Mouse (Mus musculus) midbrain, embryonic 15.5 days (tissue): ENCODE results near the gene Tbc1d14. TPM values are rescaled to one million over a fixed set of nuclear protein-coding genes. Genes with fewer than 3 reads are reported as not detected.

Experiments used
- ATAC-seq: fragments of 200-750 bp; cut with Nextera tagmentation; replicated peaks from 2 replicates; pipeline ENCODE4 v1.8.0; 2017; ENCODE audit warnings: moderate TSS enrichment
- H3K27ac ChIP-seq: fragments of 300-500 bp; sonication (generic); 2 replicates; pipeline ENCODE4 v1.5.1; 2015; ENCODE audit warnings: mild to moderate bottlenecking, inconsistent platforms
- H3K27me3 ChIP-seq: fragments of 300-500 bp; sonication (generic); replicated peaks from 2 replicates; pipeline ENCODE4 v1.6.1; 2015; ENCODE audit warnings: inconsistent platforms
- H3K36me3 ChIP-seq: fragments of 300-500 bp; sonication (generic); replicated peaks from 2 replicates; pipeline ENCODE4 v1.6.1; 2015; ENCODE audit warnings: inconsistent platforms
- H3K4me1 ChIP-seq: fragments of 300-500 bp; sonication (generic); 2 replicates; pipeline ENCODE4 v1.6.1; 2015; ENCODE audit warnings: inconsistent platforms
- H3K4me2 ChIP-seq: fragments of 300-500 bp; sonication (generic); 2 replicates; pipeline ENCODE4 v1.6.1; 2015; ENCODE audit warnings: inconsistent platforms, mild to moderate bottlenecking, moderate library complexity
- H3K4me3 ChIP-seq: fragments of 300-500 bp; sonication (generic); 2 replicates; pipeline ENCODE4 v1.5.1; 2015; ENCODE audit warnings: mild to moderate bottlenecking, inconsistent platforms
- H3K9ac ChIP-seq: fragments of 300-500 bp; sonication (generic); 2 replicates; pipeline ENCODE4 v1.6.1; 2015; ENCODE audit warnings: mild to moderate bottlenecking, inconsistent platforms
- H3K9me3 ChIP-seq: fragments of 300-500 bp; sonication (generic); 2 replicates; pipeline ENCODE4 v1.6.1; 2016; ENCODE audit warnings: inconsistent platforms
- WGBS: fragments of 180-500 bp; shearing (Covaris S2); methylation state at CpG from one replicate; pipeline ENCODE4 v1.1.7; 2015; ENCODE audit warnings: mixed read lengths; 5-methylcytosine and 5-hydroxymethylcytosine counted together
- polyA plus RNA-seq: library from polyadenylated mRNA; unstranded; fragments of >200 nt; fragmentation: Nextera tagmentation; extraction: Ambion mirVana; gene quantifications from 2 replicates; pipeline ENCODE4 v1.2.1, GENCODE M21; 2015

The Tbc1d14 gene
- polyA plus RNA-seq, 1 experiment from 2014 or later, result 75.0 TPM

- Histone ChIP-seq H3K4me3 (no peak overlapping the region), H3K9ac (no peak overlapping the region), H3K4me2 (no peak overlapping the region), H3K27ac (no peak overlapping the region), H3K27me3 (no peaks in the 10 kb centered on the region), H3K9me3 (no peaks in the 10 kb centered on the region), H3K4me1 (no peaks in the 10 kb centered on the region), H3K36me3 (no peaks in the 10 kb centered on the region)
- 85% methylated on average over 1 of the region's 1 CpGs for WGBS
- ATAC-seq, result no peak
These were observed 48.3 kb downstream of the Tbc1d14 start for GRCm38 (mm10) chr5:36544765-36545164.

- Histone ChIP-seq H3K4me3 (no peak overlapping the region), H3K4me2 (no peak overlapping the region), H3K27ac (no peak overlapping the region), H3K9ac (no peak overlapping the region), H3K27me3 (no peaks in the 10 kb centered on the region), H3K9me3 (no peaks in the 10 kb centered on the region), H3K4me1 (no peaks in the 10 kb centered on the region), H3K36me3 (no peaks in the 10 kb centered on the region)
- 94% methylated on average over 2 of the region's 2 CpGs for WGBS
- no peak for ATAC-seq
These were observed 52.1 kb downstream of the Tbc1d14 start for GRCm38 (mm10) chr5:36540928-36541327.

GRCm38 (mm10) chr5:36538576-36539187, 54.4 kb downstream of the Tbc1d14 start:
- Histone ChIP-seq H3K9ac (no peak overlapping the region), H3K36me3 (no peaks in the 10 kb centered on the region), H3K9me3 (no peaks in the 10 kb centered on the region), H3K4me3 (no peak overlapping the region), H3K27ac (no peak overlapping the region), H3K4me1 (no peaks in the 10 kb centered on the region), H3K4me2 (no peak overlapping the region), H3K27me3 (no peaks in the 10 kb centered on the region)
- ATAC-seq, result no peak
- 53% methylated on average over 4 of the region's 4 CpGs for WGBS

GRCm38 (mm10) chr5:36536424-36536823, 56.7 kb downstream of the Tbc1d14 start:
- no peak overlapping the region for H3K27ac ChIP-seq
- no peaks in the 10 kb centered on the region for H3K9me3 ChIP-seq
- no peak overlapping the region for H3K9ac ChIP-seq
- H3K36me3 ChIP-seq, result no peaks in the 10 kb centered on the region
- H3K4me3 ChIP-seq, result no peak overlapping the region
- no peaks in the 10 kb centered on the region for H3K4me1 ChIP-seq
- 93% methylated on average over 3 of the region's 3 CpGs for WGBS
- ATAC-seq, result no peak
- no peak overlapping the region for H3K4me2 ChIP-seq
- H3K27me3 ChIP-seq, result no peaks in the 10 kb centered on the region

GRCm38 (mm10) chr5:36535438-36536176, 57.5 kb downstream of the Tbc1d14 start:
- Histone ChIP-seq H3K27ac (no peak overlapping the region), H3K4me1 (peaks cover 4% of the 10 kb centered on the region; the same call in 1 of the 2 replicates), H3K4me2 (no peak overlapping the region), H3K4me3 (no peak overlapping the region), H3K9ac (no peak overlapping the region), H3K36me3 (no peaks in the 10 kb centered on the region), H3K27me3 (no peaks in the 10 kb centered on the region), H3K9me3 (no peaks in the 10 kb centered on the region)
- no peak for ATAC-seq
- 84% methylated on average over 6 of the region's 6 CpGs for WGBS

GRCm38 (mm10) chr5:36534455-36535030, 58.5 kb downstream of the Tbc1d14 start:
- no peak overlapping the region for H3K4me2 ChIP-seq
- H3K9ac ChIP-seq, result no peak overlapping the region
- H3K4me3 ChIP-seq, result no peak overlapping the region
- no peaks in the 10 kb centered on the region for H3K36me3 ChIP-seq
- H3K9me3 ChIP-seq, result no peaks in the 10 kb centered on the region
- WGBS, result 89% methylated on average over 6 of the region's 6 CpGs
- no peak overlapping the region for H3K27ac ChIP-seq
- peaks cover 10% of the 10 kb centered on the region for H3K4me1 ChIP-seq
- H3K27me3 ChIP-seq, result no peaks in the 10 kb centered on the region
- ATAC-seq, result no peak

- Histone ChIP-seq H3K9me3 (no peaks in the 10 kb centered on the region), H3K27ac (peak overlapping the region; percentile 87), H3K4me1 (peaks cover 31% of the 10 kb centered on the region), H3K27me3 (no peaks in the 10 kb centered on the region), H3K4me2 (peak overlapping the region; percentile 69), H3K36me3 (no peaks in the 10 kb centered on the region), H3K4me3 (peak overlapping the region; percentile 69), H3K9ac (peak overlapping the region; percentile 81)
- WGBS, result 0% methylated on average over 28 of the region's 28 CpGs
- peak; percentile 98 for ATAC-seq
These were observed 62.8 kb downstream of the Tbc1d14 start for GRCm38 (mm10) chr5:36530129-36530751.

GRCm38 (mm10) chr5:36529698-36530097, 63.4 kb downstream of the Tbc1d14 start:
- ATAC-seq, result no peak
- H3K4me1 ChIP-seq, result peaks cover 31% of the 10 kb centered on the region
- WGBS, result 9% methylated on average over 5 of the region's 5 CpGs

GRCm38 (mm10) chr5:36526921-36527320, 66.2 kb downstream of the Tbc1d14 start:
- peaks cover 31% of the 10 kb centered on the region for H3K4me1 ChIP-seq
- no peak overlapping the region for H3K4me2 ChIP-seq
- no peak overlapping the region for H3K27ac ChIP-seq
- H3K4me3 ChIP-seq, result no peak overlapping the region
- no peaks in the 10 kb centered on the region for H3K27me3 ChIP-seq
- H3K36me3 ChIP-seq, result peaks cover 12% of the 10 kb centered on the region
- H3K9ac ChIP-seq, result no peak overlapping the region
- no peak for ATAC-seq
- no peaks in the 10 kb centered on the region for H3K9me3 ChIP-seq
- 86% methylated on average over 2 of the region's 2 CpGs for WGBS

More at GRCm38 (mm10) chr5:36529698-36530097, 63.4 kb downstream of the Tbc1d14 start:
- Histone ChIP-seq H3K4me2 (peak overlapping the region; percentile 69), H3K27me3 (no peaks in the 10 kb centered on the region), H3K27ac (peak overlapping the region; percentile 87), H3K36me3 (no peaks in the 10 kb centered on the region), H3K4me3 (peak overlapping the region; percentile 69), H3K9me3 (no peaks in the 10 kb centered on the region), H3K9ac (peak overlapping the region; percentile 81)

- Histone ChIP-seq H3K9me3 (no peaks in the 10 kb centered on the region), H3K27me3 (no peaks in the 10 kb centered on the region), H3K4me3 (no peak overlapping the region), H3K9ac (no peak overlapping the region), H3K4me1 (peaks cover 31% of the 10 kb centered on the region), H3K4me2 (no peak overlapping the region), H3K36me3 (peaks cover 18% of the 10 kb centered on the region), H3K27ac (no peak overlapping the region)
- 88% methylated on average over 5 of the region's 5 CpGs for WGBS
- no peak for ATAC-seq
These were observed 66.8 kb downstream of the Tbc1d14 start for GRCm38 (mm10) chr5:36526274-36526673.

- peaks cover 26% of the 10 kb centered on the region for H3K36me3 ChIP-seq
- H3K27me3 ChIP-seq, result no peaks in the 10 kb centered on the region
- no peak overlapping the region for H3K4me2 ChIP-seq
- H3K9ac ChIP-seq, result no peak overlapping the region
- WGBS, result 68% methylated on average over 2 of the region's 2 CpGs
- peaks cover 25% of the 10 kb centered on the region for H3K4me1 ChIP-seq
- H3K4me3 ChIP-seq, result no peak overlapping the region
- H3K9me3 ChIP-seq, result no peaks in the 10 kb centered on the region
- no peak overlapping the region for H3K27ac ChIP-seq
- ATAC-seq, result no peak
These were observed 67.9 kb downstream of the Tbc1d14 start for GRCm38 (mm10) chr5:36525216-36525615.

- Histone ChIP-seq H3K27ac (no peak overlapping the region), H3K4me3 (no peak overlapping the region), H3K4me2 (no peak overlapping the region), H3K9ac (no peak overlapping the region), H3K27me3 (no peaks in the 10 kb centered on the region), H3K4me1 (peaks cover 9% of the 10 kb centered on the region), H3K36me3 (peaks cover 43% of the 10 kb centered on the region), H3K9me3 (no peaks in the 10 kb centered on the region)
- ATAC-seq, result no peak
- 83% methylated on average over 5 of the region's 5 CpGs for WGBS
These were observed 69.8 kb downstream of the Tbc1d14 start for GRCm38 (mm10) chr5:36523219-36523703.
